Mouse (Mus musculus) lung, adult 2 months (tissue): Measurements from ENCODE around the gene Podn.

Experiments used
- CTCF ChIP-seq: fragments of 200-500 bp; IDR thresholded peaks from 2 replicates; pipeline ENCODE4 v1.5.1; 2011; ENCODE audit warnings: mild to moderate bottlenecking, low read length, control low read depth; ENCODE audit not compliant: insufficient read depth
- POLR2A ChIP-seq: fragments of 200-500 bp; IDR thresholded peaks from 2 replicates; pipeline ENCODE4 v1.6.1; 2011; ENCODE audit warnings: low read depth, mild to moderate bottlenecking, control low read depth, low read length, borderline replicate concordance; ENCODE audit errors: extremely low read depth

GRCm38 (mm10) chr4:108127516-108127915, 31.3 kb upstream of the Podn start:
- TF ChIP-seq CTCF (no peak), POLR2A (no peak)
